Mouse (Mus musculus) gastrocnemius, postnatal 36 days (tissue): ENCODE results near the gene 1700029H14Rik. TPM values are rescaled to one million over a fixed set of nuclear protein-coding genes. Genes with fewer than 3 reads are reported as not detected.

Source experiments
- DNase-seq, 2 experiments: peaks; one replicate each; pipeline ENCODE4 v3.0.0; 2022
- intact Hi-C: fragments of 180-260 bp; cut with DNase I; formaldehyde crosslinking; loops from one replicate; pipeline ENCODE4 v1.15.1; 2025
- total RNA-seq, 2 experiments: library from RNA; stranded (reverse); gene quantifications; 2 replicates each; pipeline ENCODE4 v1.2.3; 2021

Gene 1700029H14Rik
- total RNA-seq, 2 experiments from 2014 or later, result not detected

DNA sequence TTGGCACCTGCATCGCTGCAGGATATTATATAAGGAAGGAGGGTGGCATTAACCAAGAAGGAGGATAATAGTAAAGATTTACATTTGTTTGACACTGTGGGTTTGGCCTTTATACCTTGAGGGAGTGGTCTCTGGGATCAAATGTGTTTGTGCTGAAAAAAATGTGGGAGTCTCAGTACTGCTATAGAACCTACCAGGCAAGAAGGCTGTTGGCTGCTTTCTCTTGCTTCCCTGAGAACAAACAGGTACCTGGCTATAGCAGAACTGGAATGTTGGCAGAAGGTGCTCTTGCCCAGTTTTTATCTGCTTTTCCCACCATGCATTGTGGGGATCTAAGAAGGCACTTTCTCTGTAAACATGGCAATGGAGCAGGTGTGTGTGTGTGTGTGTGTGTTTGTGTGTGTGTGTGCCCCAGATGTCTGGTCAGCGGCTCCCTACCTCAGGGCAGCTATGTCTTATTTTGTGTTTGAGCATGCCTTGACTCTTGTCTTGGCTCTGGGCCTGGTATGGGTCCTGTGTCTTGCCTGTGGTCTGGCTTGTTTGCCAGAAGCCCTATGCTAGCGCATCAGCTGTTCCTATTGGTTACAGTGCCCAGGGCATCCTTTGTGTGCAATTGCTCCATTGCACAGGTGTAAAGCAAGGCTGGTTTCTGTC is 54.9 kb downstream of the 1700029H14Rik start:
- intact Hi-C loops, result loop anchor here (2.0 kb wide), 1 partner anchor 21 kb away; no protein-coding TSS in a partner anchor
- no peak for DNase-seq

DNA sequence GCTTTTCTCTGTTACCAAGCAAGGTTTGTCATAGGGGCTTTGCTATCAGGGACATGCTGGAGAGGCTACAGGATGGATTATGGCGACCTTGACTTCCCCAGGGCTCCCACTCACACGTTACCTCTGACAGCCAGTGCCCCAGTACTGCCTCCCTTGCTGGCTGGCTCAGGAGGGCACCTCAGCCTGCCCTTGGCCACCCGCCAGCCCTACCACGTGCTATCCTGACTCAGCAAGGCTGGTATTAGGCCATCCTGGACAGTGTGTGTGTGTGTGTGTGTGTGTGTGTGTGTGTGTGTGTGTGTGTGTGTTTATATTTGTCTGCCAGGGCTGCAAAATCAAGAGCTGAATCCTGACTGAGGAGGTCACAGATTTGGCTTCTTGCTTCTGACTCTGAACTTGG is 55.4 kb downstream of the 1700029H14Rik start:
- DNase-seq, result peak; percentile 46 to 60
- intact Hi-C loops, result loop anchor here (2.0 kb wide), 1 partner anchor 22 kb away; no protein-coding TSS in a partner anchor

DNA sequence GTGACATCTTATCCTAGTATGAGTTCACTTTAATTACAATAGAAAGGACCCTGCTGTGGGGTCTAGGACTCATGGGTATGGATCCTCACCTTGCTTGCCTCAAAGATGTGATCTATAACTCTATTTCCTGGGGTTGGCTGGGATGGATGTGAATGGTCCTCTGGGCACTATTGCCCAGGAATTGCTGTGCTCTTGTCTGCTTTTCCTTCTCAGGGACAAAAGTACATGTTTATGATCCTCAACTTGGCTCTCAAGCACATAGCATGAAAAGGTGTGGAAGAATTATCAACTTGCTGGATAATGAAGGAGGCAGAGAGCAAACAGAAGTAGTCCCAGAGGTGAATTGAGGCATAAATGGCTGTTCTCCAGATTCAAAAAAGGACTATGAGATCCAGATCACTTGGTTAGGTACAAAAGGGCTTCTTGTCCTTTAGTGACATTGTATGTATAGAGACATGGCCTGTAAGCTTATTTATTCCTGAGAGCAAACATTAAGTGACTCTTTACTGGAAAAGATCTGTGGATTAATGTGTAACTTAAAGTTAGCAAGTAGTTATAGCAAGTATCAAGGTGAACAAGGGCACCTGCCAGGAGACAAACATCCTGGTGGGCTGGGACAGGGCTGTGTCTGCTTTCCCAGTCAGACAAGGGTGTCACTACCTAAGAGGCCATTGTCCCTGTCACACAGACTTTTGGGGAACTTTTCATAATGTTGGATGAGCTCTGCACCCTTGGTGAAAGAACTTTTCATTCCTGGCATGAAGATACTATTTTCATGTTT is 57.2 kb downstream of the 1700029H14Rik start:
- intact Hi-C loops, result no loop called here
- no peak for DNase-seq

DNA sequence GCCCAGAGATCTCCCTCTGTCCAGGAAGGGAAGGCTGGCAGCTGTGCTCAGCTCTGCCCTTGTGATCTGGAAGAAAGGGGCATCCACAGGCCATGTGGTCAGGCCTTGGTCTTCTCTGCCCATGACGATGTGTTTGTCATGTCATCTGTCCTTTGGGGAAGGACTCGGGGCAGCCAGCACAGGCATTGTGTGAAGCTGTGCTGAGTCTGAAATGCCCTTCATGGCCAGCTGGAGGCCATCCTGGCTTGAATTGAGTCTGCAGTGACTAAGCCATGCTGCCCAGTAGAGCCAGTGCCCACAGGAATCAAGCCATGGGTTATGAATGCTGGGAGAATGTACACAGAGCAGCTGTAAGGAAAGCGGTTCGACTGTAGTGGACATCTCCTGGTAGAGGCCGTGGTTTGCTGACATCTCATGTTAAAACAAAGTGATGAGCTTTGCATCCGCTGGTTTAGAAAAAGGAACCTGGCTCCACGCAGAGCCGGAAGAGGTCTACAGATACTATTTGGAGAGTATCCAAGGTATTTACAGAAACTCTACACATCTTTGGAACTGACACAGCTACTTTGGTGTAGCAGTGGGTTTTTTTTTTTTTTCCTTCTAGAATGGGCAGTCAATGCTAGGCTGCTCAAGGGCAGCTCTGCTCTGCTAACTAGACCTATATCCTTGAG is 58.2 kb downstream of the 1700029H14Rik start:
- intact Hi-C loops, result no loop called here
- DNase-seq, result no peak

DNA sequence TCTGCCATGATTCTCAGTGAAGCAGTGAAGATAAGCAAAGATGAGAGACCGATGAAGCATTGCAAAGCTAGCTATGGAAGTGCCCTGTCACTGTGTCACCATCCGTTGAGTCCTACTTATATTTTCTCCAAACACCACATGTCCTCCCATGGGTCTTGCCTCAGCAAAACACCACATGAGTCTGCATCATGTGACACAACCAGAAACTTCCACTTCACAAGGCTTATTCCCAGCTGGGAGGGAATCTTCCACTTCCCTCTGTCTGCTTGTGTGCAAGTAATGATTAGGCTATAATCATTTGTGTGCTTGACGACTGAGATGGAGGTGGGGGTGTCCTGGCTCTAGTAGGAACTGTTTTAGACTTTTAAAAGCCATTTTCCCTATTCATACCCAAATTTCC is 61.0 kb downstream of the 1700029H14Rik start:
- intact Hi-C loops, result no loop called here

More for the DNA sequence above, 61.0 kb downstream of the 1700029H14Rik start:
- no peak for DNase-seq

Other genes starting within 250 kb of the 1700029H14Rik start
- 10 to 100 TPM; 47.3 to 55.3 TPM for gene Tfdp1, start 223.7 kb downstream of the 1700029H14Rik start, total RNA-seq
- gene Atp4b, start 165.6 kb downstream of the 1700029H14Rik start, total RNA-seq, result not detected
- gene Grk1, start 157.4 kb downstream of the 1700029H14Rik start, total RNA-seq, result under 1 TPM in 1 of 2 experiments, not detected in 1; 0.03 TPM
- 1 to 10 TPM; 2.7 to 2.8 TPM for gene Tmem255b, start 127.3 kb downstream of the 1700029H14Rik start, total RNA-seq
- gene Gas6, start 68.0 kb downstream of the 1700029H14Rik start, total RNA-seq, result 10 to 100 TPM; 55.1 to 58.8 TPM
- 10 to 100 TPM in 1 of 2 experiments, 1 to 10 TPM in 1; 7.5 to 11.8 TPM for gene Rasa3, start 115.1 kb upstream of the 1700029H14Rik start, total RNA-seq
- gene Cfap97d2, start 143.4 kb upstream of the 1700029H14Rik start, total RNA-seq, result not detected
- gene Cdc16, start 195.2 kb upstream of the 1700029H14Rik start, total RNA-seq, result 10 to 100 TPM; 28.1 to 28.9 TPM
- 1 to 10 TPM; 8.9 to 9.2 TPM for gene Upf3a, start 223.2 kb upstream of the 1700029H14Rik start, total RNA-seq